Mouse (Mus musculus): ENCODE data around the gene Zfp523.

Gene Zfp523

DNA sequence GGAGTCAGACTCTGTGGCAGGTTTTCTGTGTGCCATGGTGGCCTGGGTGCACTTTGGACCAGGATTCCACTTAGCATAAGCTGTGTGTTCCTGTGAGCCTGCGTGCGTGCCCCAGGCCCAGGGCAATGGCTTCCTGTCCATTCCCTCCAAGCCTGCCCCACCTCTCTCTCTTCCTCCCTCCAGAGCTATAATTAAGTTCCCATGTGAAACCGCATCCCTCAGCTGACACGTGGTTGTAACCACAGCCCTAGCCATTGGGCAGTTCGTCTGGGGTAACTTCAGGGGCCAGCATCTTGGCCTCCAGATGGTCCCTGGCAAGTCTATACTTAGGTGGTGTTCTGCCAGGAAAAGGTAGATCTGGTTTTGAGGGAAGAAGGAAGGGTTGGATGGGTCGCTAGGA, 70.7 kb downstream of the Zfp523 start:
- peak; percentile 46 for DNase-seq

DNA sequence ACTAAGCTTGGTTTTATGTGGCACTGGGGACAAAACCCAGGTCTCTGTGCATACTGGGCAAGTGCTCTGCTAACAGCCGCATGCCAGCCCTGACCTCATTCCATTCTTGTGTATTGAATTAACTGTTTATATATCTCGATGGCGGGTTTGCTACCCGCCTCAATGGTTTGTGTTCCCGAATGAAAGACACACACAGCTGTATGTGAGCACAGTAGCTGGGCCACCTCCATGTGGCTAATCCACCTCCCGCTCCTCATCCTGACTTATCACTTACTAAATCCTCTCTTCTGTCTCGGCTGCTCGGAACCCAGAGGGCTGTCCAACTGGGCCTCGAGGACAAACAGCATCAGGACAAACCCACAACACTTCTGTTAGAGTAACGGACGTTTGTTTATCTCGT, 72.1 kb downstream of the Zfp523 start:
- DNase-seq: no peak

DNA sequence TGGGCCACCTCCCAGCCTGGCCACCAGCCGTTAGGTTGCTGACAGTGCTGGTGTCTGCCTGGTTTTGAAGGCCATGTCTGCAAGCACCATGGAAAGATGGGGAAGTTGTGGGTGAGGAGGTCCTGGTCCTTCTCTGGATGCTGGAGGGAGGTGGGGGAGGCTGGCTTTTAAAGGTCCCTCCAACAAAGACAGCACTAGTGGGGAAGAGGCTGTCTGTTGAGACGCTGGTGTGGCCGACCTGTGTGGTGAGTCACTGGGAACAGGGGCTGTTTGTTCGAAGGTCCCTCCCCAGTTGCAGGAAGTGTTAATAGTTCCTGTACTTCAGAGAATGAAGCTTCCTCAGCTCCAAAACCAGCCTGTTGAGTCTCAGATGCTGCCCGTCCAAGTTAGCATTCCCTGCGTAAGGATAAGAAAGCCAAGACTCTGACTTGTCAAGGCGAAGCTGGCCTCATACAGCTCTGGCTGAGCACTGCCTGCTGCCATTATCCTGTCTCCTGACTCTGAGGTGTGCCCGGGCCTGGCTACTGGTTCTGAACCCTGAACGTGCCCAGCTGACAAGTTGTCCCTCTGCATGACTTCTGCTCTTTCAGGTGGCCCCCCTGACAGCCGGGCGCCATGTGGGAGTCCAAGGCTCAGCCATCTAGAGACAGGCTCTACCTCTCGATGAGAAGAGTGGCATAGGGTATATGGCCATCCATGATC, 74.8 kb downstream of the Zfp523 start:
- no peak for DNase-seq

DNA sequence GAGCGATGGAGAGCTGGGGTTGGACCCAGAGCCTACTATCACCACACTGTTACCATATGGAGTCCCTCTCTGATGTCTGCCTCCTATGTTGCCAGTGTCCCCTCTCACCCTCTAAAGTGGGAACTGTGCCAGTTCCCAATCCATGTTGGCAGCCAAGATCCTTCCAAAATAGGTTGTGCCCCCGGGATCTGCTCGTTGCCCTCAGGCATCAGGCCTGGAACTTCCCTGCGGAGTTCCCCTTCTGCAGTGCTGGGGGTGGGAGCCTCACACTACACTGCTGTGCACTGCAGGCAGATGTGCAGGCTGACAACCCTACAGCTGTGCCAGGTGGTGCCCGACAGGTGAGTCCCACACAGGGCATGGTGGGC, 75.3 kb downstream of the Zfp523 start:
- DNase-seq: no peak

DNA sequence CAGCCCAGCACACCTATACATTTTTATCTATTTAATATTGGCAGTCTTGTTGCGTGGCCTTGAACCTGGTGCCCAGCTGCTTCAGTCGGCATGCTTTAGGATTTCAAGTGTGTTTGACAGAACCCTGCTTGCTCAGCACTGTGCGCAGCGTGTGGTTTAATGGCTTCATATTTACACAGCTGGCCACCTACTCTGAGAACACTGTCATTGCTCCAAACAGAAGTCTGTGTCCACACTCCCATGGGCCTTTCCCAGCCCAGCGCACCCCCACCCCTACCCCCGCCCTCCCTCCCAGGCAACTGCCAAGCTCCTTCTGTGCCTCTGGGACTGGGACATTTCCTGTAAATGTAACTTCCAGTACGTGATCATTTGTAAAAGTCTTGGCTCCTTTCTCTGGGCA, 76.3 kb downstream of the Zfp523 start:
- DNase-seq: peak; percentile 51

DNA sequence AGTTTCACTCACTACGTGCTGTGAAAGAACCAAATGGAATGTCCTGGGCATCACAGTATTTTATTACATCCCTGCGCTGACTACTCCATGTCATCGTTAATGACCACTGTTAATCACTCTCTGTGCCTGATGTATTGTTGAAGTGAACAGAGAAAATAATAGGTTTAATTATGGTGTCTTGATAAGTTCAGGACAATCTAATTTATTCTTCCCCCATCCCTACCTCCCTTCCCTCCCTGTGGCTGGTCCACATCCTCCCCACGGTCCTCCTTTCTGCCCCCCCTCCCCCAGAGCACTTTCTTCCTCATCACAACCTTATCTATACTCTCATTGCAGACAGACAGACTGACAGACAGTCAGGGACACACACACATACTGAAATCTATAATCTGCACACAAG, 77.9 kb downstream of the Zfp523 start:
- DNase-seq: no peak

Measured in lung, postnatal 10 days (tissue).